Mouse (Mus musculus) lung, adult 10 weeks (tissue): ENCODE data around the gene Ccdc14. TPM values are rescaled to one million over a fixed set of nuclear protein-coding genes. Genes with fewer than 3 reads are reported as not detected.

Experiments
- polyA plus RNA-seq: library from polyadenylated mRNA; stranded (reverse); fragments of 350-450 nt; fragmentation: Illumina TruSeq; extraction: RNeasy Lipid Tissue Mini Kit (QIAGEN cat#74804); gene quantifications from one replicate; pipeline ENCODE4 v1.2.3, GENCODE M21; 2014; ENCODE audit warnings: low read depth, low replicate concordance; ENCODE audit not compliant: insufficient read depth

The Ccdc14 gene
- 1.3 TPM for polyA plus RNA-seq

GRCm38 (mm10) chr16:34690334-34691144 lies at the start of gene Ccdc14:
Ccdc14 (plus strand) TSS chr16:34690616.

DNA sequence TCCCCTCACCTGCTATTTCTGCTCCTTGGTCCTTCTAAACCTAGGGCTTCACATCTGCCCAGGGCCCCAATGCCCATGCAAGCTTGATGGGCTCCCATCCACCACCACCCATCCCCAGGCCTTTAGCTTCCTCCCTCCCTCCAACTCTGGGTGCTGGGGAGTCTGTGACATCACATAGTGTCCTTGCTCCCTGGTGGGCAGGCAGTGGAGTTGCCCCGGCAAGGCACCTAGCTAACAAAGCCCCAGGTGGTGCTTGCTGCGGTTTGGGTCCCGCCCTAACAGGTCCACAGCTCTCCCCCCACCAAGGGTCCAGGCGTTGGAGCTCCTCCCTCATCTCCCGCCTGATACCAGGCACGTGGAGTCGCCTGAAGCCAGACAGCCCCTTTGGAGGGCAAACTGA lies 40.8 kb upstream of the Ccdc14 start, which contains the start of gene Ropn1:
TSS of gene Ropn1 (plus strand) at position 301 of the 400 bp plus-strand sequence.

GRCm38 (mm10) chr16:34745065-34745585 lies 54.7 kb downstream of the Ccdc14 start, which contains the start of gene Mylk:
Mylk (plus strand) TSS chr16:34745210.

Other genes starting within 250 kb of the Ccdc14 start
- gene Kalrn, start 117.1 kb upstream of the Ccdc14 start, polyA plus RNA-seq: 5.3 TPM
- gene Ropn1, start 40.7 kb upstream of the Ccdc14 start, polyA plus RNA-seq: not detected
- 45.1 TPM for gene Mylk, start 54.6 kb downstream of the Ccdc14 start, polyA plus RNA-seq